Mouse (Mus musculus): Measurements from ENCODE around the gene Gm16181.

Gene Gm16181

DNA sequence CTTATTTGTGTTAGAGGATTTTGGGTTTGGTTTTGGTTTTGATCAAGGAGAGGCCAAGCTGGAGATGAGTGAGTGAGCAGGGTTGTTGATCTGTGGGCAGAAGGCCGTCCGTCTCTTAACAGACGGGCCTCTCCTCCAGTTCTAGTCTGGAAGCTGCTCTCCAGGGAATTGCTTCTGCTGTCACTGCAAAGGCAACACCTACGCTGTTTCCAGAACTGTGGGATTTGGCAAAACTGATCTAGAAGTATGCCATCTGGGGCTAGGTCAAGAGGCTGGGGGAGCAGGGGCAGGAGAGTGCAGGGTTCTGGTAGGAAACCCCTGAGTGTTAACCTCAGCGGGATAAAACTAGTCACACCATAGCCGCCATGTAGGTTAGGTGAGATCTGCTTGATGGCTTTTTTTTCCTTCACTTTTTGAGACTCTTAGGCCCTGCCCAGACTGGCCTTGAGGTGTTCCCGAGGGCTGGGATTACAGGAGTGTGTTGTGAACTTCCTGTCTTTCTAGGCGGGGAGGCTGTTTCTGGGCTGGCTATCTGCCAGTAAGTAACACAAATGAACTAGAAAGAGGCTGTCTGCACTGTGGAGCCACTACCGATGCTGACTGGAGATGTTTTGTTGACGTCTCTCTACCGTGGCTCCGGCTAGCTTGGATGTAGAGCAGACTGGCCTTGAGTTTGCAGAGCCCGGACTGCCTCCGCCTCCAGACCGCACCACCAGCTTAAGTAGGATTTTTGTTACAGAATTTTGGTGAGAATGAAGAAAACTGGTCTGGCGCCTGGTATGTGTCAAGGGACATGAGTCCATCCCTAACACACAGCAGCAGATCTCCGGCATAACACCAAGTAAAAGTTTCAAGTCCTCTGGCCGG, 12.7 kb downstream of the Gm16181 start, which contains the start of gene Atp6v1g2:
Gene Atp6v1g2 (plus strand): TSS at position 547 of the 867 bp plus-strand sequence.
- DNase-seq, result peak; percentile 41

DNA sequence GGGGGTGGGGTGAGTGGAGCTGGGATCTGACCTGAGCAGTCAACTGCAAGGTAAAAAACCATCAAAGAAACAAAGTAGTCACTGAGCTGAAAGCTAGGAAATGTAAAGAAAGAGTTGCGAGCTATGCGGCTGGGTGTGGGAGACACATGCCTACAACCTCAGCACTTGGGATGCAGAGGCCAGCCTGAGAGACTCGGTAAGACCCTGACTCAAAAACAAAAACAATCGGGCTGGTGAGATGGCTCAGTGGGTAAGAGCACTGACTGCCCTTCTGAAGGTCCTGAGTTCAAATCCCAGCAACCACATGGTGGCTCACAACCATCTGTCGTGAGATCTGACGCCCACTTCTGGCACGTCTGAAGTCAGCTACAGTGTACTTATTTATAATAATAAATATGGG, 13.5 kb downstream of the Gm16181 start:
- peak; percentile 18 for DNase-seq

DNA sequence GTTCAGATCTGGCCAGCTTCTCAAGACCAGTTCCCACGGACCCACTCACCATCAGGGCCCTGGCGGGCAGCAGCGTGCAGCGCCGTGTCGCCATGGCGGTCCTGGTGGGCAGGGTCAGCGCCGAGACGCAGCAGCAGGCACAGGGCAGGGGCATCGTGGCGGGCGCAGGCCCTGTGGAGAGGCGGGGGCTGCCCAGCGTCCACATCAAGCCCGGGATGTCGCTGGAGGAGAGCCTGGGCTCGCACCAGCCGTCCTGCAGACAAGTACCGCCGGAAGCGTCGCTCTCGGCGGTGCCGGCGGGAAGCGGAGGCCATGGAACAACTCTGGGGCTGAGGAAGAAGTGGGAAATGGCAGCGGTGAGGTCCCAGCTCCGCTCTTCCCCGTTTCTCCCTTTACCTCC, 14.3 kb downstream of the Gm16181 start:
- DNase-seq, result peak; percentile 66

DNA sequence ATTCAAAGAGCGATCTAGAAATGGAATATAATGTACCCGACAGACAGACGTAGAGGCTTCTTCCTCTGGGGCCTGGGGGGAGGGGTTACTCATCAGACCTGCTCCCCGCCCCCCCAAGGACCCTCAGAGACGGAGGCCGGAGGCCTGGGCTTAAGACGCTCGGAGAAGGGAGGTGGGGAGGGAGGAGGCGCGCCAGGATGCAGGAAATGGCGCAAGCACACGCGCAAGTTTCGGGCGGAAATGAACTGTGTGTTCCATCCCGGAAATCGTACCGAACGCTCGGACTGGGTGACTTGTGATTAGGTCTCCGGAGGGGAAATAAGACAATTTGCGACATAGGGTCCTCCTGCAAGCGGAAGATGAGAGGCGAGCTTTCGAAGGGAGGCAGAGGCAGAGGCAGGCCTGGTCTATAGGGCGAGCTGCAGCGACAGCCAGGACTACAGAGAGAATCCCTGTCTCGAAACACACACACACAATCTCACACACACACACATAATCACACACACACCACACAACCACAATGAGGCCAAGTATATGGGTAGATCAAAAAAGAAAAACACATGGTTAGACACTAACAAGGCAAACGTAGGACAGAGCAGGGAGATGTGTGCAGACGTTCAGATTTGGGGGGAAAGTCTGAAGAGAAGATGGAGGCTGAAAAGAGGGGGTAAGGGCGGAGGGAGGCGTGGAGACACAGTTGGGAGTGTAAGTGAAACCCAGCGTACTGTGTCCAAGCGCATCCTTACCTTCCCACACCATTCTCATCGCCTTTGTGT, 15.2 kb downstream of the Gm16181 start, which contains the start of gene Nfkbil1:
Gene Nfkbil1 (minus strand): TSS at position 179 of the 776 bp plus-strand sequence.
- DNase-seq, result peak; percentile 84

DNA sequence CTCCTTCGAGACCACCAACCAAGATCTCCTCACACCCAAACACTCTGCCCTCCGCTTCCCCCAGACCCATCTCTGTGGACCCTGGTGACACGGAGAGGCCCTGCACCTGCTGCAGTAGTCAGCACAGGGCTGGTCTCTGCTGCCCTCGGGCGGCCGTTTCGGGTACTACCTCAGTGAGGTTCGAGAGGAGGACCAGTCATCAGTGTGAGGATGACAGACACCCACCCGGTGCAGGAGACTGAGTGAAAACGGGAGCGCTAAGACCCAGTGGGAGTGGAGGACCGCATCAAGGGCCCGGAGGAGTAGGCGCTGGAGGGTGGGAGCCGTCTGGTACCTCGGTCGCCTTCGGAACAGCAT, 15.7 kb downstream of the Gm16181 start:
- peak; percentile 100 for DNase-seq

DNA sequence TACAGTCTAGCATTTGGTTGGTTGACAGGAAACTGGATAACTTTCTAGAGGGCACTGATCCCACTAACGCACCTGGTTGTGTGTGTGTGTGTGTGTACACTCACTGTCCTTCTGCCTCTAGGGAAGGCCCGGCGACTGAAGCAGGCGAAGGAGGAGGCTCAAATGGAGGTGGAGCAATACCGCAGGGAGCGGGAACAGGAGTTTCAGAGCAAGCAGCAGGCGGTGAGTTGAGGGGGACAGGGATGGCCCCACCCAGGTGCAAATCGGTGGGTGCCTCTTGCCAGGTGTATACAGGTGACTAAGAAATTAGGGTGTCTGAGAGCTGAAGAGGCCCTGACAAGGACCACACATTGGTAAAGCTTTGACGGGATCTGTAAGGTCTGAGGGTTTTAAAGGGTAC, 16.4 kb downstream of the Gm16181 start:
- DNase-seq, result peak; percentile 24

DNA sequence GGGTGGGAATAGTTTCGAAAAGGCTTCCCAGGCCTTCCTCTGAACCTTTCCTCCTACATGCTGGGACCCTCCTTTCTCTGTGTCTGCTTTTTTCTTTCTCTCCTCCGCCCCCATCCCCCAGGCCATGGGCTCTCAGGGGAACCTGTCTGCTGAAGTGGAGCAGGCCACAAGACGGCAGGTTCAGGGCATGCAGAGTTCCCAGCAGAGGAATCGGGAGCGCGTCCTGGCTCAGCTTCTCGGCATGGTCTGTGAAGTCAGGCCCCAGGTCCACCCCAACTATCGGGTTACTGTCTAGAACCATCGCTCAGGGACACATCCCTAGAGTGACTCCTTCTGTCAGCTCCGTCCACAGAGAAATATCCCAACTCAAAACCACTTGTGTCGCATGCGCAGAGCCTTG, 16.9 kb downstream of the Gm16181 start:
- DNase-seq, result no peak

DNA sequence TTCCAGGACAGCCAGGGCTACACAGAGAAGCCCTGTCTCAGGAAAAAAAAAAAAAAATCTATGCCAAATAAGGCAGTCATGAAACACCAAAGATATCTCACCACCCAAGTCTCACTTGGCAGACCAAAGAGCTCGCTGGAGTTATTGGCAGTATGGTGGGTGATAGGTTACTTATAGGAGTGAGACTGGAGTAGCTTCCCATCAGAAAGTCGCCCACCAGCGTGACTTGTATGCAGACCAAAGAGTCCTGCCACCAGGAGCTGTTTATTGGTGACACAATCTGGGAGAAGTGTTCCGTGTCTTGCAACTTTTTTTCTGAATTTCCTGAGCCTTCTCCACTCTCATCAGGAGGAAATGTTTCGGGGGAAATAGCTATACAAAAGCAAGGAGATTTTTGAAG, 19.1 kb downstream of the Gm16181 start:
- DNase-seq, result no peak

DNA sequence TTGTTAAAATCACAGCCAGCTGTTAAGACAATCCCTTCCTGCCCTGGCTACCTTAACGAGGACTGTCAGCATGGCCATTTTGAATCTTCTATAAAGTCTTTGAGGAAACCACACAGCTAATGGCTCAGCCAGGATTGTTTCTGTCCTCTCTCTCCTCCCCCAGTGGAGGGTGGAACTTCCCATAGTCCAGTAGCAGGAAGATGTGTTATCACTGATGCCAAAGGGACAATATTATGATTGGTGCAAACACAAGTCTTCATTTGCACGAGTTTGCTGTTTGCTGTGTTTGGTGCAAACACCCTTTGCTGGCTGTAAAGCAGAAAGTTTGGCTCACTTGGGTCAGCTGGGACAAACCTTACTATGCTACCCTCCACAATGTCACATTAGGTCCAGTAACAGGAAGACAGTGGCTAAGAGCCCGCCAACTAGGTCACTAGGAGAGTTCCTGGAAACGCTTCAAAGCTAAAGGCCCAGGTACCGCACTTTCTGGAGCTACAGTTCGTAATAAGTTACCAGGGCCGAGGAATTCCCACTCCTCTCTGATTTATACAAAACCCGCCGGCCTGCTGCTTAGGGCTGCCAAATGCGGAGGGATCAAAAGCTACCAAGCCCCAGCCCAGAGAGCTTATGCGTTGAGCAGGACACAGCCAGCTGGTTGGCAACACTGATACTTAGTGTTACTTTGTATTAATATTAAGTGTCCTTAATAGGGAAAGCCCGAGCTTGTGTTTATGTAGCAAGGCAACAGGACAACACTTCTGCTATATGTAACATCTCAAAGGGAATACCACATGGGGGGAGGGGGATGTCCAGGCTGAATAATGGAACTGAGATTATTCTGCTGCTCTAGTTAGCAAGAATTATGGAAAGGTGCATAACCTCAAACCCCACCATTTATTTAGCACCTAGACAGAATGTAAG, 20.0 kb downstream of the Gm16181 start:
- no peak for DNase-seq

DNA sequence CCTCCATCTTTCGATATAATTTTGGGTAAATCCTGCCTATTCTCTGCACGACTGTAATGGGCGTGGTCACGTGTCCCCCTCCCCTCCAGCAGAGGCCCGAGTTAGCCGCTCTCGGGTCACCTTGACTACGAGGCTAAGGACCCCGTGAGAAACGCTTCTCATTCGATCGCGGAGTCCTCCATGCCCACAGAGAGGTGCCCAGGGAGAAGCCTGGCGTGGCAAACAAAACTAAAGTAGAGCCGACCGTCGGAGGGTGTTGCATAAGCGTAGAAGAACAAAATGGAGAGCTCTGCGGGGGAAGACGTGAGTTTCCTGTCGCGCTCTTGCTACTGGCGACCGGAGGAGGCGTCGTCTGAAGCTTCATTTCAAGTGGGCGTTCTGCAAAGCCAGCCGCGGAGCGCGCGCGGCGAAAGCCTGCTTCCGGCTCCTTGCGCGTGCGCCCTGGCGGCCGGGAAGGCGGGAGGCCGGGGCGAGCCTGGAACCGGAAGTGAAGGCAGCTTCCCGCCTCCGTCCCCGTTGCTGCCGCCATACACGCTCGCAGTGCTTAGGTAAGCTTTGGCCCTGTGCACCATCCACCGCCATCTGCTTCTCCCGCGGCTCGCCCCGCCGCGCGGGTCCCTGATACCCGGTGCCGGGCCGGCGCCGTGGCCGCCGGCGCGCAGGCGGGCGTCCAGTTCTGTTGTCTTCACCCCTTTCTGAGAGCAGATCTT, 20.8 kb downstream of the Gm16181 start, which contains the start of gene Ddx39b:
Gene Ddx39b (plus strand): TSS at position 442 of the 710 bp plus-strand sequence.
- DNase-seq, result peak; percentile 96

DNA sequence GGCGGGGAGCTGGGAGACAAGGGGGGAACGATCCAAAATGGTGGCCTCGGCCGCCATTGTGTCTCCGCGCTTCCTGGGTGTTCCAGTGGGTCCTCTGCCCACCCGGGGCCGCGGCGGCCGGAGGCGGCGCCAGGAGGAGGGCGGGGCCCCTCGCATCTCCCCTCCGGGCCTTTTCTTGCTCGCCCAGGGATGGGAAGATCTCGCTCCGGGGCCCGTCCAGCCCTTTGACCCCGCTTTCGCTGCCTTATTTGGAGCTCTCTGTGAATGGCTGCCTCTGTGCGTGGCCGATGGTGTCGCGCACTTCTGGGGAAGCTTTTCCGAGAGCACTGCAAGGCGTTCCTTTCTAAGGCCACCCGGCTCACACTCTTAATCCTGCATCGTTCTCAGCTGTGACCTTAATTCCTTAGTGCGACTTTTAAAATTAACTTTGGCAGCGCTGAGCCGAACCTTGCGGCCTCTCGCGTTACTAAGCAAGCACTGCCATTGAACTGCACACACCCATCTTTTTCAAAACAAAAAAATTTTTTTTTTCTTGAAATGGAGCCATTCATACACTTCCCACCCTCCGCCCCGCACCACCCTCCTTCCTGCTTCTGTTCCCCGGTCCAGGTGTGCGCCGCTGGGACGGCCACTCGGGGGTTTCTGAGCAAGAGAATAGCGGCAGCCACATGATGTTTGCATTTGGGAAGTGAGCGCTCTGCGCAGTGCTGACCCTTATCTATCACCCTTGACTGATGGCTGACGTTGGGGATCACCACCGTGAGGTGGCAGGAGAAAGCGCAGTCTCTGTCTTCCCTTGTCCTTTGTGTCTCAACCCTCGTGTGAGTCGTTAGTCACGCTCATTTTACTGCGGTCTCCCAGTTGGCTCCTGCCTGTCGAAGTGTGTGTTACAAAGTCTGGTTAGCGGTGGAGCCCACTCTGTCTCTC, 21.6 kb downstream of the Gm16181 start:
- DNase-seq, result peak; percentile 70

DNA sequence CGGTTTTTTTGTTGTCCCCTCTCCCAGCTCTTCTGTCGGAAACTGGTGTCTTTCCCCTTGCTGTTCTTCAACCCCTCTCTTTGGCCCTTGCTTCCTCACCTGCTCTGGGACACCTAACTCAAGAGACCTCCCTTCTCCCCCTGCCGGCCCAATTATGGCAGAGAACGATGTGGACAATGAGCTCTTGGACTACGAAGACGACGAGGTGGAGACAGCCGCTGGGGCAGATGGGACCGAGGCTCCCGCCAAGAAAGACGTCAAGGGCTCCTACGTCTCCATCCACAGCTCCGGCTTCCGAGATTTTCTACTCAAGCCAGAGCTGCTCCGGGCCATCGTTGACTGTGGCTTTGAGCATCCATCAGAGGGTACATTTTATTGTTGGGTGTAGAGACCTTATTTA, 22.5 kb downstream of the Gm16181 start:
- peak; percentile 58 for DNase-seq

DNA sequence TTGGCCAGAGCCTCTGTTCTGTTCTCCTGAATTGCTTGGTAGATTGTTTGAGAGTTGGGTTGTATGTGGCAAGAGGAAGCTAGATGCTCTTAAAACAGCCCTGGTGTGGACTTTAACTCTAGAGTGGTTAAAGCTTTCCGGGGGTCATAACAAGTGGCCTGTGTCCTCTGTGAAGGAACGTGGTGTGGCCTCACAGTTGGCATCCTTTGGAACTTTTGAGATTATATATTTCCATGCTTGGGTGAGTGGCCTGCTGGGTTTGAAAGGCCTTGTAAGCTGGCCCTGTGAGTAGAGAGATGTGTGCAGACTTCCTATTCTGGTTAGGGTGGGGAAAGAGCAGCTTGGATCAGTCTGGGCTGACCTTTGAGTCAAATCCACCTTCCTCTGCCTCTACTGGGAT, 24.4 kb downstream of the Gm16181 start:
- DNase-seq, result no peak

DNA sequence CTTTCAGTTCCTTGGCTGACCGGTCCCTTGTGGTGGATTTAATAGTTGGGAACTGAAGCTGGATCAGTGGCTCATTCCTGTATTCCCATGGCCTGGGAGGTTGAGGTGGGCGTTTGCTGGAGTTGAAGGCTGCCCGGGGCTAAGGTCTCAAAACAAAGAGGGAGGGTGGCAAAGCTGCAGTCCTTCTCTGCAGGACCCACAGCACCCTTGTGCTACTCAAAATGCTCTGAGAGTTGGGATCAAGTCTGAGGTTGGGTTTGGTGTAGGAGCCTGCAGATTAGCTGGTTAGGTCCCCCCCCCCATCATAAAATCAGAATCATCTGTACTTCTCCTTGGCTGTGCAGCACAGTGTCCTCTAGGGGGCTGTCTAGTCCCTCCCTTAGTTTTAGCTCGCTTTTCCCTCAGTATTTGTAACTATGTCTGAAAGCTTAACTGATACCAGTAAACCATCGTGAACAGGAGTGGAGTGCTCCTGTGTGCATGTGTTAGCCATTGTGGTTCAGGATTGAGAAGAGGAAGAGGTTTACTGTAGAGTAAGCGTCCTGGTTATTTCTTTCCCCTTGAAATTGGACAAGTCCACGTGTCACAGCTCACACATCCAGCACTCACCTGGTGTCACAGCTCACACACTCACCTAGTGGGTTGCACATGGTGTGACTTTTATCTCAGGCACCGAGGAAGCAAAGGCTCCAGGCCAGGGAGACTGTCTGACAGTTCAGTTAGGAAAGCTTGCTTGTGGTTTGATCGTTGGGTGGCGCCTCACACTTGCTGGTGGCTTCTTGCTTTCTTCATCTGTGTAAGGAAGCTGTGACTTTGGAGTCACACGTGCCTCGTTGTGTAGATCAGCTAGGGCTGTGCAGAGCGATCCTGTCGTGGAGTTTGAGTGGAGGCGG, 25.3 kb downstream of the Gm16181 start:
- DNase-seq, result peak; percentile 49

DNA sequence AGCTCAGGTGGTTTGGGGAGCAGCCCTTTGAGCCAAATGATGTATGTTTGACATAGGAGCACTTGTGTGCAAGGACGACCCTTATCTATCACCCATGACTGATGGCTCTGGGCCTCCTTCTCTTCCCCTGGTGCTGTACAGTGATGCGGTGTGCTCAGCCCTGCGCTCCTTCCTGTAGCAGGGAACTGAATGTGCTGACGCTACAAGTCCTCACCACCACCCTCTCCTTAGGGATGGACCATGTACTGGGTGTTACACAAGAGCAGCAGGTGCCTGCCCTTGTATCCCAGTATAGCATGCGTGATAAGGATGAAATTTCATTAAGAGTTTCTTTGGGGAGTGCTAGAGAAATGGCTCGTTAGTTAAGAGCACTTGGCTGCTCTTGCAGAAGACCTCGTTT, 26.5 kb downstream of the Gm16181 start:
- DNase-seq, result no peak

DNA sequence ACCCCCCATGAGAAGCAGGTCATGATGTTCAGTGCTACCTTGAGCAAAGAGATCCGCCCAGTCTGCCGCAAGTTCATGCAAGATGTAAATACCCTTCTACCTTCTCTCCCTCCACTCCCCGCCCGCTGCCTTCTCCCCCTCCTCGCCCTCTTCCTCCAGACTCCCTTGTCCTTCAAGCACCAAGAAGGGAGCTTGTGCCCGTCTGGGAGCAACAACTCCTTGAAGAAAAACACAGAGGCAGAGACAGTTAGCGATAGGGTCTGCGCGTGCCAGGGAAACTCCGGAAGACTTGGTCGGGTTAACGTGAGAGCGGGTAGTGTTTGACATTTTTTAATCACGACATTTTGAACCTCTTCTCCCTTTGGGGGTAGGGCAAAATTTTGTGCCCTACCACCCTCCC, 28.4 kb downstream of the Gm16181 start:
- DNase-seq, result no peak

DNA sequence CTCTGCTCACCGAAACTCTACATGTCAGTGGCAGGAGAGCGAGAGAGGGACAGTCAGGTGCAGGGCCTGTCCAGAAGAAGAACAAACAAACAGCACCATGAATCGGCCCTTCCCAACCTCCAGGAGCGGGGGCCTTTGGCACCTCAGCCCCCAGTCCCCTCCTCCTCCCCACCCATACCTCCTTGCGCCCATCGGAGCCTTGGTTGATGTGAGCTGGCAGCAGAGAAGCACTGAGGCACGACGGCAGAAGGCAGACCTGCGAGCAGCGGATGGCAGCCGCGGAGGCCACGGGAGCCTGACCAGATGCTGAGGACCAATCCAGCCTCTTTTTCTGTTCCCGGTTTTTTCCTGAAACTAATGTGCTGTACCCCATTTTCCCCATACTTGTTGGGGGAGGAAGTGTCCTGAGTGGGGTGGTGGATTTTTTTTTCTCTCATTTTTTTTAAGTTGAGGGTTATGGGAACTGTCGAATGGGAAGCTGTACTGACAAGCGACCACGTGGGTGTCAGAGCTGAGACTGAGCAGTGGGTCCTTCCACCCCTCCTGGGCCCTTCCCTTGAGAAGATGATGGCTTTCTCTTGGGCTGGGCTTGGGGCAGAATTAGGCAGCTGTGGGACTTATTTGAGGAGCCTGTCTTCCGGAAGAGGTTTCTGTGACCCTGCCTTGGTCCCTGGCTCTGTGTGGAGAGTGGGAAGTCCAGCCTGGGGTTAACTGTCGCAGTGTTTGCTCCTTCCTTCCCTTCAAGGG, 29.0 kb downstream of the Gm16181 start:
- peak; percentile 13 for DNase-seq

DNA sequence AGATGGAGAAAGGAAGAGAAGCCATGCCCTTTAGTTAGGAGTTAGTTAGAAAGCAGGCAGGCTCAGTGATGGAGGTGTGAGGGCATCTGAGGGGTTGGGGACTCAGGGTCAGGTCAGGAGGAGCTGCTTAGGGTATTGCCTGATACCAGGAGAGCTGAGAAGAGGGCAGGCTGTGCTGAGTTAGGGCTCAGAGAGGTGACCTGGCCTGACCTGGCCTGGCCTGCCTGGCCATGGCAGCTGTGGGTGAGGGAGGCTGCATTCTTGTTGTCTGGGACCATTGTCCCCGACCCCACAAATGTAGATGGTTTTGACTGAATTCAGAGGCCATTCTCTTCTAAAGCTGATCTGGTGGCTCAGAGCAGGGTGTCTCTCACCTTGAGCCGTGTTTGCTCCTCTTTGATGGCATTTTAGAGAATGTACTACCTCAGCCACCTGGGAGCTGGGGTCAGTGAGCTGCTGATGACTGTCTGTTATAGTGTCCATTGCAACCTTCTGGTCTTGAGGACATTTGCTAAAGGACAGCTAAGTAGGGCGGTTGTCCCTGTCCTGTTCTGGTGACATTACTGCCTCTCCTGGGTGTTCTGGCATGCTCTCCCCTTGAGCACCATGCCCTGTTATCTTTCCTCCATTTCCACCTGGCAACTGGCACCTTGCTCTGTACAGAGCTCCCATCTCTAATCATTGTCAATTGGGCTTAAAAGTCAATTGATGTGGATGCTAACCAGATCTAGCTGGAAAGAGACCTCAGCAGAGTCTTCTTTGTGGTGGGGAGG, 29.9 kb downstream of the Gm16181 start:
- DNase-seq, result peak; percentile 21
